Comparison of ENCODE assay signal across 7 mouse cellular contexts in the genomic region with DNA sequence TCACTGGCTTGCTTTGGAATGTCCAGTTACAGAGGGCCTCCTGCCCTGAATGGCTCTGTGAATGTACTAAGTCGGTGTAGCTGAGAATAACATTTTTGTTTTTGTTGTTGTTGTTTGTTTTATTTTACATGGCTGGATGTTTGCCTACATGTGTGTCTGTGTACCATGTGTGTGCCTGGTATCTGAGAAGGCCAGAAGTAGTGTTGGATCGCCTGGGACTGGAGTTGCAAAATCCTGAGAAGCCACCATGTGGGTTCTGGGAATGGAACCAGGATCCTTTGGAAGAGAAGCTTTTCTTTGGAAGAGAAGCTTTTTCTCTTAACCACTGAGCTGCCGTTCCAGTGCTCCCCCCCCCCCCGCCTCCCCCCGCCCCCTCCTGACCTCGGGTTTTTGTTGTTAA. TPM values are rescaled to one million over a fixed set of nuclear protein-coding genes. Genes with fewer than 3 reads are reported as not detected.
A peak's percentile ranks its signal among the peaks of the same experiment; 100 is the strongest.
DNase-seq lines count a peak whose midpoint lies in the region; ATAC-seq lines count a peak whose summit lies in the region.

No protein-coding gene starts in this region.

- DNase-seq in limb, embryonic 11.5 days (ENCODE audit: low spot score), result no peak
- no peak for DNase-seq in limb, embryonic 10.5 days (ENCODE audit: low spot score)
- no peak for DNase-seq in ovary, postnatal 14 days (ENCODE audit: low spot score)
- no peak for DNase-seq in frontal cortex, postnatal 36 days (ENCODE audit: low spot score in 2 of 2)

- H3K27me3 ChIP-seq in limb, embryonic 11.5 days (ENCODE audit: control insufficient read depth, insufficient read depth, low read length), result no peaks in the 10 kb centered on the region
- H3K27me3 ChIP-seq in limb, embryonic 10.5 days (ENCODE audit: low read depth, poor library complexity, severe bottlenecking), result no peaks in the 10 kb centered on the region
- H3K27me3 ChIP-seq in forebrain, embryonic 16.5 days (replicated peaks; ENCODE audit: control insufficient read depth, insufficient read depth, low read length), result no peaks in the 10 kb centered on the region
- H3K27me3 ChIP-seq in limb, embryonic 13.5 days, result no peaks in the 10 kb centered on the region
- H3K27me3 ChIP-seq in stomach, embryonic 14.5 days (ENCODE audit: control insufficient read depth, insufficient read depth, low read length), result no peaks in the 10 kb centered on the region

- 55% methylated on average over 6 of the region's 6 CpGs for WGBS in limb, embryonic 11.5 days
- 57% methylated on average over 6 of the region's 6 CpGs for WGBS in limb, embryonic 10.5 days
- 17% methylated on average over 6 of the region's 6 CpGs for WGBS in forebrain, embryonic 16.5 days
- WGBS in limb, embryonic 13.5 days, result 63% methylated on average over 3 of the region's 6 CpGs
- 34% methylated on average over 6 of the region's 6 CpGs for WGBS in stomach, embryonic 14.5 days

- peaks cover 46% of the 10 kb centered on the region for H3K4me1 ChIP-seq in limb, embryonic 11.5 days (ENCODE audit: control insufficient read depth, insufficient read depth, low read length)
- peaks cover 77% of the 10 kb centered on the region for H3K4me1 ChIP-seq in limb, embryonic 10.5 days
- peaks cover 61% of the 10 kb centered on the region for H3K4me1 ChIP-seq in forebrain, embryonic 16.5 days (replicated peaks; ENCODE audit: control insufficient read depth, insufficient read depth, low read length)
- H3K4me1 ChIP-seq in limb, embryonic 13.5 days, result peaks cover 69% of the 10 kb centered on the region
- H3K4me1 ChIP-seq in stomach, embryonic 14.5 days (ENCODE audit: control insufficient read depth, insufficient read depth, low read length), result peaks cover 59% of the 10 kb centered on the region

- no peaks in the 10 kb centered on the region for H3K9me3 ChIP-seq in limb, embryonic 11.5 days (ENCODE audit: control insufficient read depth, low read length)
- H3K9me3 ChIP-seq in limb, embryonic 10.5 days (replicated peaks), result no peaks in the 10 kb centered on the region
- H3K9me3 ChIP-seq in forebrain, embryonic 16.5 days (ENCODE audit: control insufficient read depth, low read length), result no peaks in the 10 kb centered on the region
- H3K9me3 ChIP-seq in limb, embryonic 13.5 days, result no peaks in the 10 kb centered on the region
- H3K9me3 ChIP-seq in stomach, embryonic 14.5 days (ENCODE audit: control insufficient read depth, low read depth, low read length), result no peaks in the 10 kb centered on the region

- H3K27ac ChIP-seq in limb, embryonic 11.5 days (replicated peaks; ENCODE audit: low read depth, low read length), result 0 out of 2 replicates have a peak overlapping the region, but pooled peaks have one; percentile 8
- H3K27ac ChIP-seq in limb, embryonic 10.5 days, result no peak overlapping the region
- no peak overlapping the region for H3K27ac ChIP-seq in forebrain, embryonic 16.5 days (ENCODE audit: low read length)
- H3K27ac ChIP-seq in limb, embryonic 13.5 days, result no peak overlapping the region
- H3K27ac ChIP-seq in stomach, embryonic 14.5 days (ENCODE audit: low read length), result peak overlapping the region; percentile 97

- H3K9ac ChIP-seq in limb, embryonic 11.5 days (ENCODE audit: low read length), result no peak overlapping the region
- no peak overlapping the region for H3K9ac ChIP-seq in forebrain, embryonic 16.5 days (replicated peaks; ENCODE audit: low read depth, low read length)
- H3K9ac ChIP-seq in limb, embryonic 13.5 days, result no peak overlapping the region
- H3K9ac ChIP-seq in stomach, embryonic 14.5 days (replicated peaks; ENCODE audit: low read depth, low read length), result no peak overlapping the region

- no peak overlapping the region for H3K4me2 ChIP-seq in limb, embryonic 11.5 days (ENCODE audit: low read depth, severe bottlenecking)
- peak overlapping the region; percentile 60; the same call in 1 of the 2 replicates for H3K4me2 ChIP-seq in forebrain, embryonic 16.5 days (ENCODE audit: low read length)
- peak overlapping the region; percentile 74 for H3K4me2 ChIP-seq in limb, embryonic 13.5 days (replicated peaks)
- peak overlapping the region; percentile 89 for H3K4me2 ChIP-seq in stomach, embryonic 14.5 days (replicated peaks; ENCODE audit: low read depth, low read length)

- ATAC-seq in limb, embryonic 11.5 days (ENCODE audit: insufficient number of reproducible peaks, low FRiP score, low TSS enrichment, low read depth), result no peak
- no peak for ATAC-seq in forebrain, embryonic 16.5 days
- ATAC-seq in limb, embryonic 13.5 days (ENCODE audit: low FRiP score, low read depth), result no peak
- ATAC-seq in stomach, embryonic 14.5 days (ENCODE audit: insufficient number of reproducible peaks, insufficient read depth, low FRiP score, low read depth), result no peak

- no peak overlapping the region for H3K4me3 ChIP-seq in limb, embryonic 11.5 days (ENCODE audit: low read depth, low read length)
- H3K4me3 ChIP-seq in limb, embryonic 10.5 days, result no peak overlapping the region
- H3K4me3 ChIP-seq in forebrain, embryonic 16.5 days (replicated peaks; ENCODE audit: low read length), result no peak overlapping the region
- H3K4me3 ChIP-seq in limb, embryonic 13.5 days, result peak overlapping the region; percentile 73; the same call in 1 of the 2 replicates
- H3K4me3 ChIP-seq in stomach, embryonic 14.5 days (ENCODE audit: low read depth, low read length), result no peak overlapping the region

- H3K36me3 ChIP-seq in limb, embryonic 11.5 days (ENCODE audit: control insufficient read depth, insufficient read depth, low read length), result peaks cover 3% of the 10 kb centered on the region; the same call in 1 of the 2 replicates
- H3K36me3 ChIP-seq in limb, embryonic 10.5 days, result peaks cover 17% of the 10 kb centered on the region
- peaks cover 2% of the 10 kb centered on the region; the same call in 1 of the 2 replicates for H3K36me3 ChIP-seq in forebrain, embryonic 16.5 days (ENCODE audit: control insufficient read depth, insufficient read depth)
- peaks cover 16% of the 10 kb centered on the region for H3K36me3 ChIP-seq in limb, embryonic 13.5 days
- H3K36me3 ChIP-seq in stomach, embryonic 14.5 days (ENCODE audit: control insufficient read depth, insufficient read depth, low read length), result peaks cover 7% of the 10 kb centered on the region

RNA-seq across cellular contexts. Expression of a gene that starts 3.7 kb away (rescaled TPM):
- 79.9 and 80.5 TPM in 2 replicates for polyA plus RNA-seq in limb, embryonic 11.5 days (2014; fragmentation: Nextera tagmentation; extraction: Ambion mirVana)
- polyA plus RNA-seq in limb, embryonic 10.5 days (2016; fragmentation: Nextera tagmentation; extraction: Ambion mirVana), result 90.0 and 110 TPM in 2 replicates
- polyA plus RNA-seq in forebrain, embryonic 16.5 days (2015; fragmentation: Nextera tagmentation; extraction: Ambion mirVana), result 140 and 159 TPM in 2 replicates
- 128 and 138 TPM in 2 replicates for polyA plus RNA-seq in limb, embryonic 13.5 days (2015; fragmentation: Nextera tagmentation; extraction: Ambion mirVana)
- 73.2 and 82.0 TPM in 2 replicates for polyA plus RNA-seq in stomach, embryonic 14.5 days (2014; fragmentation: Nextera tagmentation; extraction: Ambion mirVana)

RNA-seq across cellular contexts. Expression of a gene that starts 20.3 kb away (rescaled TPM):
- 576 and 600 TPM in 2 replicates for polyA plus RNA-seq in limb, embryonic 11.5 days (2014; fragmentation: Nextera tagmentation; extraction: Ambion mirVana)
- polyA plus RNA-seq in limb, embryonic 10.5 days (2016; fragmentation: Nextera tagmentation; extraction: Ambion mirVana), result 449 and 506 TPM in 2 replicates
- polyA plus RNA-seq in forebrain, embryonic 16.5 days (2015; fragmentation: Nextera tagmentation; extraction: Ambion mirVana), result 298 and 306 TPM in 2 replicates
- polyA plus RNA-seq in limb, embryonic 13.5 days (2015; fragmentation: Nextera tagmentation; extraction: Ambion mirVana), result 547 and 558 TPM in 2 replicates
- polyA plus RNA-seq in stomach, embryonic 14.5 days (2014; fragmentation: Nextera tagmentation; extraction: Ambion mirVana), result 774 and 780 TPM in 2 replicates

RNA-seq across cellular contexts. Expression of a gene that starts 26.8 kb away (rescaled TPM):
- polyA plus RNA-seq in limb, embryonic 11.5 days (2014; fragmentation: Nextera tagmentation; extraction: Ambion mirVana), result not detected in 2 replicates
- polyA plus RNA-seq in limb, embryonic 10.5 days (2016; fragmentation: Nextera tagmentation; extraction: Ambion mirVana), result 0.43 and 0.74 TPM in 2 replicates
- 0.57 and 0.85 TPM in 2 replicates for polyA plus RNA-seq in forebrain, embryonic 16.5 days (2015; fragmentation: Nextera tagmentation; extraction: Ambion mirVana)
- 0.83 TPM in 1 of 2 replicates, not detected in the other for polyA plus RNA-seq in limb, embryonic 13.5 days (2015; fragmentation: Nextera tagmentation; extraction: Ambion mirVana)
- polyA plus RNA-seq in stomach, embryonic 14.5 days (2014; fragmentation: Nextera tagmentation; extraction: Ambion mirVana), result 0.43 and 0.59 TPM in 2 replicates

RNA-seq across cellular contexts. Expression of a gene that starts 36.1 kb away (rescaled TPM):
- 15.4 and 18.3 TPM in 2 replicates for polyA plus RNA-seq in limb, embryonic 11.5 days (2014; fragmentation: Nextera tagmentation; extraction: Ambion mirVana)
- polyA plus RNA-seq in limb, embryonic 10.5 days (2016; fragmentation: Nextera tagmentation; extraction: Ambion mirVana), result 17.8 and 21.6 TPM in 2 replicates
- 17.1 and 19.5 TPM in 2 replicates for polyA plus RNA-seq in forebrain, embryonic 16.5 days (2015; fragmentation: Nextera tagmentation; extraction: Ambion mirVana)
- polyA plus RNA-seq in limb, embryonic 13.5 days (2015; fragmentation: Nextera tagmentation; extraction: Ambion mirVana), result 21.0 and 23.3 TPM in 2 replicates
- polyA plus RNA-seq in stomach, embryonic 14.5 days (2014; fragmentation: Nextera tagmentation; extraction: Ambion mirVana), result 14.2 and 16.8 TPM in 2 replicates

RNA-seq across cellular contexts. Expression of a gene that starts 38.1 kb away (rescaled TPM):
- polyA plus RNA-seq in limb, embryonic 11.5 days (2014; fragmentation: Nextera tagmentation; extraction: Ambion mirVana), result 15.9 and 17.4 TPM in 2 replicates
- polyA plus RNA-seq in limb, embryonic 10.5 days (2016; fragmentation: Nextera tagmentation; extraction: Ambion mirVana), result 10.9 and 14.0 TPM in 2 replicates
- polyA plus RNA-seq in forebrain, embryonic 16.5 days (2015; fragmentation: Nextera tagmentation; extraction: Ambion mirVana), result 21.1 and 24.1 TPM in 2 replicates
- 11.7 and 12.5 TPM in 2 replicates for polyA plus RNA-seq in limb, embryonic 13.5 days (2015; fragmentation: Nextera tagmentation; extraction: Ambion mirVana)
- 6.4 and 8.3 TPM in 2 replicates for polyA plus RNA-seq in stomach, embryonic 14.5 days (2014; fragmentation: Nextera tagmentation; extraction: Ambion mirVana)

Comparison
In these comparisons a context has a peak if more than half of its experiments do, and no peak if none do; other contexts are left out.
1. H3K27ac ChIP-seq: peak in limb, embryonic 11.5 days (single experiment) and stomach, embryonic 14.5 days (single experiment); none in limb, embryonic 10.5 days (single experiment), forebrain, embryonic 16.5 days (single experiment) and limb, embryonic 13.5 days (single experiment).